Mouse (Mus musculus) stomach, postnatal 0 days (tissue): ENCODE measurements around the gene 1700016C15Rik. TPM values are rescaled to one million over a fixed set of nuclear protein-coding genes. Genes with fewer than 3 reads are reported as not detected.
A peak's percentile ranks its signal among the peaks of the same experiment; 100 is the strongest.

Source experiments
- ATAC-seq: fragments of 200-750 bp; cut with Nextera tagmentation; 2 replicates; pipeline ENCODE4 v1.8.0; 2017; ENCODE audit not compliant: low FRiP score, low TSS enrichment
- DNase-seq: peaks from one replicate; pipeline ENCODE4 v3.0.0-alpha.2; 2016; ENCODE audit warnings: low spot score
- H3K27ac ChIP-seq: fragments of 300-500 bp; sonication (generic); replicated peaks from 2 replicates; pipeline ENCODE4 v1.5.1; 2014; ENCODE audit warnings: mild to moderate bottlenecking, control low read depth
- H3K27me3 ChIP-seq: fragments of 300-500 bp; sonication (generic); 2 replicates; pipeline ENCODE4 v1.6.1; 2014; ENCODE audit warnings: low read length; ENCODE audit not compliant: control insufficient read depth, insufficient read depth
- H3K36me3 ChIP-seq: fragments of 300-500 bp; sonication (generic); 2 replicates; pipeline ENCODE4 v1.6.1; 2014; ENCODE audit warnings: low read length, mixed read lengths; ENCODE audit not compliant: control insufficient read depth, insufficient read depth
- H3K4me1 ChIP-seq: fragments of 300-500 bp; sonication (generic); replicated peaks from 2 replicates; pipeline ENCODE4 v1.6.1; 2014; ENCODE audit warnings: antibody characterized with exemption; ENCODE audit not compliant: control insufficient read depth, insufficient read depth
- H3K4me2 ChIP-seq: fragments of 300-500 bp; sonication (generic); replicated peaks from 2 replicates; pipeline ENCODE4 v1.6.1; 2014; ENCODE audit warnings: low read depth, mild to moderate bottlenecking, control low read depth, moderate library complexity
- H3K4me3 ChIP-seq: fragments of 300-500 bp; sonication (generic); 2 replicates; pipeline ENCODE4 v1.5.1; 2014; ENCODE audit warnings: low read depth, low read length, control low read depth
- H3K9ac ChIP-seq: fragments of 300-500 bp; sonication (generic); 2 replicates; pipeline ENCODE4 v1.6.1; 2014; ENCODE audit warnings: mild to moderate bottlenecking, low read length, control low read depth, mixed read lengths
- H3K9me3 ChIP-seq: fragments of 300-500 bp; sonication (generic); 2 replicates; pipeline ENCODE4 v1.6.1; 2016; ENCODE audit warnings: low read length; ENCODE audit not compliant: control insufficient read depth
- CTCF ChIP-seq: IDR thresholded peaks from 2 replicates; pipeline ENCODE4 v1.5.1; 2016; ENCODE audit warnings: antibody characterized with exemption, low read depth, mild to moderate bottlenecking, moderate library complexity
- EP300 ChIP-seq: optimal IDR thresholded peaks from 2 replicates; pipeline ENCODE3; 2016; ENCODE audit warnings: antibody characterized with exemption
- WGBS: fragments of 180-500 bp; shearing (Covaris S2); extraction: QIAGEN DNeasy Blood & Tissue Kit; methylation state at CpG from one replicate; pipeline ENCODE4 v1.1.7; 2014; 5-methylcytosine and 5-hydroxymethylcytosine counted together
- polyA plus RNA-seq: library from polyadenylated mRNA; unstranded; fragments of >200 nt; fragmentation: Nextera tagmentation; extraction: Ambion mirVana; gene quantifications from 2 replicates; pipeline ENCODE4 v1.2.1, GENCODE M21; 2015

Gene 1700016C15Rik
- polyA plus RNA-seq, 1 experiment from 2014 or later, result 0.17 TPM

GRCm38 (mm10) chr1:177713635-177714396, 15.8 kb upstream of the 1700016C15Rik start:
- DNase-seq (no peak), ATAC-seq (no peak)
- Histone ChIP-seq H3K4me2 (no peak overlapping the region), H3K9me3 (no peaks in the 10 kb centered on the region), H3K9ac (no peak overlapping the region), H3K27me3 (no peaks in the 10 kb centered on the region), H3K4me3 (no peak overlapping the region), H3K36me3 (no peaks in the 10 kb centered on the region), H3K4me1 (no peaks in the 10 kb centered on the region), H3K27ac (no peak overlapping the region)
- 47% methylated on average over 3 of the region's 3 CpGs for WGBS
- TF ChIP-seq EP300 (no peak), CTCF (no peak)

GRCm38 (mm10) chr1:177714397-177715012, 15.1 kb upstream of the 1700016C15Rik start:
- no peaks in the 10 kb centered on the region for H3K4me1 ChIP-seq
- 70% methylated on average over 5 of the region's 5 CpGs for WGBS
- DNase-seq (no peak), ATAC-seq (no peak)
- H3K27ac ChIP-seq, result no peak overlapping the region
- TF ChIP-seq CTCF (no peak), EP300 (no peak)
- no peak overlapping the region for H3K4me3 ChIP-seq
- H3K9me3 ChIP-seq, result no peaks in the 10 kb centered on the region
- no peak overlapping the region for H3K4me2 ChIP-seq
- H3K9ac ChIP-seq, result no peak overlapping the region
- H3K27me3 ChIP-seq, result no peaks in the 10 kb centered on the region
- H3K36me3 ChIP-seq, result no peaks in the 10 kb centered on the region

GRCm38 (mm10) chr1:177716448-177716847, 13.2 kb upstream of the 1700016C15Rik start:
- H3K9ac ChIP-seq, result no peak overlapping the region
- H3K36me3 ChIP-seq, result no peaks in the 10 kb centered on the region
- ATAC-seq (no peak), DNase-seq (no peak)
- TF ChIP-seq CTCF (no peak), EP300 (no peak)
- 70% methylated on average over 3 of the region's 3 CpGs for WGBS
- H3K4me1 ChIP-seq, result no peaks in the 10 kb centered on the region
- H3K27me3 ChIP-seq, result no peaks in the 10 kb centered on the region
- H3K27ac ChIP-seq, result no peak overlapping the region
- H3K4me3 ChIP-seq, result no peak overlapping the region
- no peaks in the 10 kb centered on the region for H3K9me3 ChIP-seq
- no peak overlapping the region for H3K4me2 ChIP-seq

DNA sequence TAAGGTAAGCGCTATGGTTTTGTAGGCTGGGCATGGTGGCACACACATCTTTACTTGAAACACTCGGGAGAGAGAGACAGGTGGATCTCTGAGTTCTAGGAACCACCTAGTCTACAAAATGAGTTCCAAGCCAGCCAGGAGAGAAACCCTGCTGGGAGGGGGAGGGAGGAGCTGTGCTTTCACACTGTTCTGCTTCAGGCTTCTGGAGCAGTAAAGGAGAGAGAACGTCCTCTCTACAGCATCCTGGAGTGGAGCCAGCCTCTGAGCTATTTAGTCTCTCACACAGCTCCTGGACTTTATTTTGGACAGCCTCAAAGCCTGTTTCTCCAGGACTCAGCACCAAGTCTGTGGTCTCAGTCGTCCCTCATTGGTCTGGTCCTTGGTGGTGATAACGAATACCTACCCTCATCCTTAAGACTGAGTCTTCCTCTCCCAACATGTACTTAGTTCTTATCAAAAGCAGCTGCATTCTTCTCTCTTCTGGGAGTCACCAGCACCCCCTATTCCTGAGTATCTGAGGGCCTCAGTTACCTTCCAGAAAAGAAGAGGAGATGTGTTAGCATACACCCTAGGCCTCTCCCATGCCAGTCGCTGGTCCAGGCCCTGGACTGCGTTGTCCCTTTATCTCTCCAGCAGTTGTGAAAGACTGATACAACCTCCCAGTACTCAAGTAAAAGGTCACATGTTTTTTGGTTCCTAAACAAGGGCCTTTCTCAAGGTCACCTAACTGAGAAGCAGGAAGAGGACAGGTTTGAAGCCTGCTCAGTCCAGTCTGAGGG, 12.4 kb upstream of the 1700016C15Rik start:
- Histone ChIP-seq H3K4me2 (no peak overlapping the region), H3K9me3 (no peaks in the 10 kb centered on the region), H3K27me3 (no peaks in the 10 kb centered on the region), H3K9ac (no peak overlapping the region), H3K27ac (no peak overlapping the region), H3K4me3 (no peak overlapping the region), H3K36me3 (no peaks in the 10 kb centered on the region), H3K4me1 (no peaks in the 10 kb centered on the region)
- ATAC-seq, result peak; percentile 18; the same call in 1 of the 2 replicates
- 61% methylated on average over 7 of the region's 7 CpGs for WGBS
- no peak for DNase-seq
- TF ChIP-seq EP300 (no peak), CTCF (no peak)

GRCm38 (mm10) chr1:177718340-177719028, 11.1 kb upstream of the 1700016C15Rik start:
- no peak overlapping the region for H3K27ac ChIP-seq
- no peak overlapping the region for H3K4me2 ChIP-seq
- DNase-seq (no peak), ATAC-seq (no peak)
- H3K27me3 ChIP-seq, result no peaks in the 10 kb centered on the region
- H3K9me3 ChIP-seq, result no peaks in the 10 kb centered on the region
- TF ChIP-seq CTCF (no peak), EP300 (no peak)
- no peak overlapping the region for H3K4me3 ChIP-seq
- H3K4me1 ChIP-seq, result no peaks in the 10 kb centered on the region
- H3K36me3 ChIP-seq, result no peaks in the 10 kb centered on the region
- no peak overlapping the region for H3K9ac ChIP-seq
- 54% methylated on average over 11 of the region's 11 CpGs for WGBS
